Mouse (Mus musculus): Measurements from ENCODE around the gene Trp53bp2. TPM values are rescaled to one million over a fixed set of nuclear protein-coding genes. Genes with fewer than 3 reads are reported as not detected.

Trp53bp2 gene
- total and polyA plus RNA-seq, 2 experiments from 2014 or later = 9.9 to 21.1 TPM

DNA sequence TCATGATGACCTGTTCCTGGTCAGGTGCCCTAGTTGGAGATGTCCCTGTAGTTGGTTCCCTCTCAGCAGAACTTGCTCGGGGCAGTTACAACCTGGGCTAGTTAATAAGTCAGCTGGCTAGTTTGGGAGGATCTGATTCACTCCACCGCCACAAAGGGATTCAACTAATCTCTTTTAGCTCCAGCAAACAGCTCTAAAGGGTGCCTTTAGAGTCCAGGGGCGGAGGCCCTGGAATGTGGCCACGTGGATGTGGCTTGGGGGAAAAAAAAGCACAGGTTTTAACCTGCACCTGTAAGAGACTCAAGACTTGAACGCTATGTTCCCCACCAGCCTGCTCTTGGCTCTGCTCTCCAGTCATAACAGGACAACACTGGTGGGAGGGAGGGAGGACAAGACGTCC, 87.7 kb downstream of the Trp53bp2 start:
- 46% methylated on average over 6 of the region's 6 CpGs for WGBS

DNA sequence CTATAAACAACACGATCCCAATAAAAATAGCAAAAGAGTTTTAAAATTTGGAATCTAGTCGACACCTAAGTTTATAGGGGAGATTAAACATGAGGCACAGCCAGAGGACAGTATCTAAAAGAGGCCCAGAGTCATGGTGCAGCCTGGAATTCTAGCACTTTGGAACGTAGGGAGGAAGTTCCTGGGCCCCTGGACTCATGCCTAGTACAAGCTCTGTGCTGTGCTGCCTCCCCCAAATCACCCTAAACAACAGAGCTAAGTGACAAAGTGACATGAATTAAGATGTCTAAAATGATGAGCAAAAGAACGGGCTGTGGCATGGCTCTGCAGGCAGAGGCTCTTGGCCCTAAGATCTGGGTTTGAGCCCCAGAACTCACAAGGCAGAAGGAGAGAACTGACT, 88.8 kb downstream of the Trp53bp2 start:
- ATAC-seq (ENCODE audit: low FRiP score) (no peak), DNase-seq (ENCODE audit: low spot score) (no peak)
- Histone ChIP-seq H3K4me3 (ENCODE audit: low read depth, low read length) (no peak overlapping the region), H3K4me2 (ENCODE audit: low read depth, low read length, poor library complexity, severe bottlenecking) (no peak overlapping the region), H3K36me3 (ENCODE audit: insufficient read depth, low read length) (no peaks in the 10 kb centered on the region), H3K27me3 (ENCODE audit: insufficient read depth, low read length) (no peaks in the 10 kb centered on the region), H3K27ac (ENCODE audit: low read depth, low read length) (no peak overlapping the region), H3K9ac (replicated peaks; ENCODE audit: low read length, poor library complexity, severe bottlenecking) (no peak overlapping the region), H3K9me3 (ENCODE audit: low read length) (no peaks in the 10 kb centered on the region), H3K4me1 (ENCODE audit: insufficient read depth, low read length) (no peaks in the 10 kb centered on the region)
- no peak for TF ChIP-seq CTCF (IDR thresholded peaks at IDR 0.05)
- WGBS = 55% methylated on average over 4 of the region's 4 CpGs

More for the DNA sequence above, 87.7 kb downstream of the Trp53bp2 start:
- DNase-seq (ENCODE audit: low spot score) (no peak), ATAC-seq (ENCODE audit: low FRiP score) (no peak)
- Histone ChIP-seq H3K9ac (replicated peaks; ENCODE audit: low read length, poor library complexity, severe bottlenecking) (no peak overlapping the region), H3K9me3 (ENCODE audit: low read length) (no peaks in the 10 kb centered on the region), H3K4me1 (ENCODE audit: insufficient read depth, low read length) (no peaks in the 10 kb centered on the region), H3K27ac (ENCODE audit: low read depth, low read length) (no peak overlapping the region), H3K27me3 (ENCODE audit: insufficient read depth, low read length) (no peaks in the 10 kb centered on the region), H3K4me2 (ENCODE audit: low read depth, low read length, poor library complexity, severe bottlenecking) (no peak overlapping the region), H3K4me3 (ENCODE audit: low read depth, low read length) (no peak overlapping the region), H3K36me3 (ENCODE audit: insufficient read depth, low read length) (0 out of 2 replicates have a peak, but pooled peaks cover 1% of the 10 kb centered on the region)
- TF ChIP-seq CTCF (IDR thresholded peaks at IDR 0.05) = no peak

DNA sequence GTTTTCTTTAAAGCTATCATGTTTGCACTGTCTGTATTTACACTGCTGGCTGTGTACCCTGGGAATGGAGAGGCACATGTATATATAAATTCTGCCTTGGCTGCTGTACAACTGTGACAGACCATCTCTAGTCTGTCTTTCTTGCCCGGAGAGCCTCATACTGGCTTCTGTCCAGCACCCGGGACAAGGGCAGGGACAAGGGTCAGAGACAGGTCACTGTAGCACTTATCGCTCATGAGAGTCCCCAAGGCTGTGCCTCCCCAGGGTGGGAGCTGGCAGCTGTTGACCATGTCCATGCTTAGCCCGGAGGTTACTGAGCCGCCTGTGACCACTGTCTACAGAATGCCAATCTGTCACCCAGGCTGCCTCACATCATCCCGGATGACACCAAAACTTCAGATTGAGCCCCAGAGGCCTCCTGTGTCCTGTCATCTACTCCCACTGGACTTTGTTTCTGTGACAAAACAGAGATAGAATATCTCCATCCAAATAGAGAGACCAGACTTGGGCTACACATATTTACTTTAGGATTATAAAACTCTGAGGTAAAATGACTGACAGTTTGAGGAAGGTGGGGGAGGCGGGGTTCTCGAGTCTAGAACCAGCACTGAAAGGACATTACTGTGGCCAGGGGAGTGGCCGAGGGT, 90.6 kb downstream of the Trp53bp2 start:
- Histone ChIP-seq H3K27me3 (ENCODE audit: insufficient read depth, low read length) (no peaks in the 10 kb centered on the region), H3K9ac (replicated peaks; ENCODE audit: low read length, poor library complexity, severe bottlenecking) (no peak overlapping the region), H3K4me1 (ENCODE audit: insufficient read depth, low read length) (no peaks in the 10 kb centered on the region), H3K4me2 (ENCODE audit: low read depth, low read length, poor library complexity, severe bottlenecking) (no peak overlapping the region), H3K4me3 (ENCODE audit: low read depth, low read length) (no peak overlapping the region), H3K36me3 (ENCODE audit: insufficient read depth, low read length) (no peaks in the 10 kb centered on the region), H3K27ac (ENCODE audit: low read depth, low read length) (no peak overlapping the region), H3K9me3 (ENCODE audit: low read length) (no peaks in the 10 kb centered on the region)
- no peak for TF ChIP-seq CTCF (IDR thresholded peaks at IDR 0.05)
- 82% methylated on average over 9 of the region's 9 CpGs for WGBS
- ATAC-seq (ENCODE audit: low FRiP score) (no peak), DNase-seq (ENCODE audit: low spot score) (no peak)

DNA sequence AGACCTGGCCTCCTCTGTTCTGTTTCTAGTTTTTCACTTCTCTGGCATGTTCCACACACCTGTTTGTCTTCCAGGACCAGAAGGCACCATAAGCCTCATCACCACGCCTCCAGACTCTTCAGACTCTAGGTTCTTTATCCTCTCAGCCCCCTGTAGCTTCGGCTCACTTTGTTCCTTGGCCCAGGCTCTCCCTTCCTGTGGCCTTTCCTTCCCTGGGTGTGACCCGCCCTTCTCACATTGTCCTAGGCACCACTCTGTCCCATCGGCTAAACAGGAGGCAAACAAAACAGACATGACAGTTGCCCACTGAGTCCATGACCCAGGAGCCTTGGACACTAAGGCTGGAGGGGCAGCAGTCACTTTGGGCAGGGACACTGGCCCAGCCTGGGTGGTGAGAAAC, 91.3 kb downstream of the Trp53bp2 start:
- H3K27ac ChIP-seq (ENCODE audit: low read depth, low read length) = no peak overlapping the region
- no peak for ATAC-seq (ENCODE audit: low FRiP score)
- no peaks in the 10 kb centered on the region for H3K27me3 ChIP-seq (ENCODE audit: insufficient read depth, low read length)
- H3K4me2 ChIP-seq (ENCODE audit: low read depth, low read length, poor library complexity, severe bottlenecking) = no peak overlapping the region
- TF ChIP-seq CTCF (IDR thresholded peaks at IDR 0.05) = no peak
- H3K4me3 ChIP-seq (ENCODE audit: low read depth, low read length) = no peak overlapping the region
- no peaks in the 10 kb centered on the region for H3K36me3 ChIP-seq (ENCODE audit: insufficient read depth, low read length)
- H3K4me1 ChIP-seq (ENCODE audit: insufficient read depth, low read length) = no peaks in the 10 kb centered on the region
- 63% methylated on average over 4 of the region's 4 CpGs for WGBS
- H3K9ac ChIP-seq (replicated peaks; ENCODE audit: low read length, poor library complexity, severe bottlenecking) = no peak overlapping the region
- no peak for DNase-seq (ENCODE audit: low spot score)
- no peaks in the 10 kb centered on the region for H3K9me3 ChIP-seq (ENCODE audit: low read length)

DNA sequence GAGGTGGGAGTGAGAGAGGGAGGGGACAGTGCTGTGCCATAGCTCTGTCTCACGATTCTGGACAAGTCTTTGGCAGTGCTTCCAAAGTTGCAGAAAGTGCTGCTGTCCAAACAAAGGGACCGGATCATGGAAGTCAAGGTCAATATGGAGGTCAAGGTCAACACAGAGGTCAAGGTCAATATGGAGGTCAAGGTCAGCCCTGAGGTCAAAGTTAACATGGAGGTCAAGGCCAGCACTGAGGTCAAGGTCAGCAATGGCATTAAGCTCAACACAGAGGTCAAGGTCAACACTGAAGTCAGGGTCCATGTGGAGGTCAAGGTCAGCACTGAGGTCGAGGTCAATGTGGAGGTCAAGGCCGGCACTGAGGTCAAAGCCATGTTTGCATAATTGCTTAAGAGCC, 91.9 kb downstream of the Trp53bp2 start:
- 94% methylated on average over 4 of the region's 4 CpGs for WGBS
- Histone ChIP-seq H3K4me1 (ENCODE audit: insufficient read depth, low read length) (no peaks in the 10 kb centered on the region), H3K9ac (replicated peaks; ENCODE audit: low read length, poor library complexity, severe bottlenecking) (no peak overlapping the region), H3K4me2 (ENCODE audit: low read depth, low read length, poor library complexity, severe bottlenecking) (no peak overlapping the region), H3K27me3 (ENCODE audit: insufficient read depth, low read length) (no peaks in the 10 kb centered on the region), H3K4me3 (ENCODE audit: low read depth, low read length) (no peak overlapping the region), H3K27ac (ENCODE audit: low read depth, low read length) (no peak overlapping the region), H3K9me3 (ENCODE audit: low read length) (no peaks in the 10 kb centered on the region), H3K36me3 (ENCODE audit: insufficient read depth, low read length) (no peaks in the 10 kb centered on the region)
- no peak for ATAC-seq (ENCODE audit: low FRiP score)
- DNase-seq (ENCODE audit: low spot score) = no peak
- no peak for TF ChIP-seq CTCF (IDR thresholded peaks at IDR 0.05)

DNA sequence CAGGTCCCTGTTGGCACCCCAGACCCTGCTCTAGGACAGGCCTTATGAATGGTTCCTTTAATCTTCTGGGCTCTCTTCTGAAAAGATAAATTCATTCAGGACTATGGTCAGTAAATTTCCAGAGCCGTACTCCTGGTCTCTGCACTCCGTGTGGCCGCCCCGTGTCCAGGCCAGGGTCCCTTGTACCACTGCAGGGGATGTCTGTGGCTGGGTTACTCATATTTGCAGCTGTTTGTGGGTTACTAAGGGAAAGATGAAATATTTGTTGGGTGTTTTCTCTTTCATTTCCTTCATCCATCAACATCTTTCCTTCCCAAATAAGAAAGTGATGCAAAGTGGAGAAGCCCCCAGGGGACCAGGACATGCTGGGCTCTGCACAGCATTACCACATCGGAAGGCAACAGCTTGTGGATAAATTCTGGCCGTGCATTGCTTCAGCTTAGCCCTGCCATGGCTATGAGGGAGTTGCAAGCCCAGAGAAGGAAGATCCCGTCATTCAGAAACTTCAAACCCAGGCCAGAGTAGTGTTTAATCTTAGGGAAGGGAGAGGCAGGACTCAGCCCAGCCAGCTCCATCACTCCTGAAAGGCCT, 92.9 kb downstream of the Trp53bp2 start:
- H3K27ac ChIP-seq (ENCODE audit: low read depth, low read length) = no peak overlapping the region
- no peaks in the 10 kb centered on the region for H3K27me3 ChIP-seq (ENCODE audit: insufficient read depth, low read length)
- 87% methylated on average over 7 of the region's 7 CpGs for WGBS
- TF ChIP-seq CTCF (IDR thresholded peaks at IDR 0.05) = no peak
- H3K4me2 ChIP-seq (ENCODE audit: low read depth, low read length, poor library complexity, severe bottlenecking) = no peak overlapping the region
- no peaks in the 10 kb centered on the region for H3K9me3 ChIP-seq (ENCODE audit: low read length)
- no peak overlapping the region for H3K4me3 ChIP-seq (ENCODE audit: low read depth, low read length)
- no peaks in the 10 kb centered on the region for H3K36me3 ChIP-seq (ENCODE audit: insufficient read depth, low read length)
- H3K9ac ChIP-seq (replicated peaks; ENCODE audit: low read length, poor library complexity, severe bottlenecking) = no peak overlapping the region
- ATAC-seq (ENCODE audit: low FRiP score) = no peak
- no peak for DNase-seq (ENCODE audit: low spot score)
- no peaks in the 10 kb centered on the region for H3K4me1 ChIP-seq (ENCODE audit: insufficient read depth, low read length)

Data from midbrain, postnatal 0 days (tissue).